5 mouse cellular contexts compared by ENCODE assay signal in the genomic region with DNA sequence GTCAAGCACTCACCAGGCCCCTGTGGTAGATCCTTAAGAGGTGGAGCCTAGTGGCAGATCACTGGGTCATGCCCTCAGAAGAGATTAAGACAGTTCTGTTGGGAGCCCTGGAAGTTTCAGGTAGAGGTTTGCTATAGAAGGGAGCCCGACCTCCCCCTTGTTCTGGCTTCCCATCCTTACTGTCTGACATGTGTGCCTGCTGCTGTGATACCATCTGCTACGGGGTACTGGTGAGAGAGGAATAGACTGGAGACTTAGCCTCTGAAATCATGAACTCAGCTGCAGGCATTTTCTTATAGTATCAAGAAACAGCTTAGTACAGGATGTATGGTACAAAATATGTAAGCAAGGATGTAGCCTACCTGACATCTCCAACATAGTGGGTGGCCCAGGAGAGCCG.
"Had no signal": no experiment of that assay in that cellular context is flagged by ENCODE, and none has a peak within 500 bp of the region (broad histone marks: within the 10 kb centered on the region; RNA-seq: fewer than 3 reads in every experiment).

No protein-coding gene starts in this region.

- DNase-seq: kidney, postnatal 10 days; kidney, postnatal 4 days; lung, adult 18-20 months; right cerebral cortex, adult 18-20 months; thymus, postnatal 4 days had no signal
